ENCODE assay signal across 13 mouse cellular contexts in genomic region chr12:12765490-12766058, GRCm38 (mm10).
DNase-seq lines count a peak whose midpoint lies in the region; ATAC-seq lines count a peak whose summit lies in the region.
"Had no signal": no experiment of that assay in that cellular context is flagged by ENCODE, and none has a peak within 500 bp of the region (broad histone marks: within the 10 kb centered on the region; RNA-seq: fewer than 3 reads in every experiment).

No protein-coding gene starts in this region.

- ATAC-seq in hindbrain, embryonic 11.5 days (ENCODE audit: low FRiP score), result peak; percentile 67

- no peaks in the 10 kb centered on the region for H3K36me3 ChIP-seq in hindbrain, embryonic 11.5 days (ENCODE audit: control insufficient read depth, insufficient read depth, low read length)
- no peaks in the 10 kb centered on the region for H3K36me3 ChIP-seq in midbrain, embryonic 10.5 days
- H3K36me3 ChIP-seq: heart, embryonic 10.5 days; limb, embryonic 13.5 days had no signal

- peak; percentile 23 to 45 for DNase-seq in kidney, postnatal 4 days
- DNase-seq in kidney, postnatal 14 days, result no peak
- no peak for DNase-seq in hindbrain, embryonic 11.5 days (ENCODE audit: low spot score)
- DNase-seq in midbrain, embryonic 10.5 days (ENCODE audit: low spot score), result no peak
- peak; percentile 71 for DNase-seq in retina, embryonic 14.5 days (ENCODE audit: low spot score)
- no peak for DNase-seq in right cerebral cortex, postnatal 36 days (ENCODE audit: low spot score in 2 of 2)
- DNase-seq in left cerebral cortex, postnatal 25 days (ENCODE audit: low spot score in 2 of 2), result no peak
- DNase-seq: cerebellum, postnatal 25 days; lung, adult 18-20 months; spleen, adult 18-20 months had no signal

- H3K4me3 ChIP-seq in hindbrain, embryonic 11.5 days (ENCODE audit: low read depth, low read length), result no peak overlapping the region
- H3K4me3 ChIP-seq in midbrain, embryonic 10.5 days, result no peak overlapping the region
- H3K4me3 ChIP-seq: heart, embryonic 10.5 days; limb, embryonic 13.5 days; megakaryocyte, embryonic 14.5 days had no signal

- no peak overlapping the region for H3K9ac ChIP-seq in hindbrain, embryonic 11.5 days (ENCODE audit: low read depth, low read length)
- H3K9ac ChIP-seq: limb, embryonic 13.5 days had no signal

- no peaks in the 10 kb centered on the region for H3K27me3 ChIP-seq in hindbrain, embryonic 11.5 days (ENCODE audit: control insufficient read depth, insufficient read depth, low read length)
- 0 out of 2 replicates have a peak, but pooled peaks cover 8% of the 10 kb centered on the region for H3K27me3 ChIP-seq in midbrain, embryonic 10.5 days (ENCODE audit: low read depth, poor library complexity, severe bottlenecking)
- H3K27me3 ChIP-seq: limb, embryonic 13.5 days had no signal

- H3K9me3 ChIP-seq in hindbrain, embryonic 11.5 days (ENCODE audit: control insufficient read depth, low read length), result no peaks in the 10 kb centered on the region
- H3K9me3 ChIP-seq in midbrain, embryonic 10.5 days (replicated peaks), result no peaks in the 10 kb centered on the region

- intact Hi-C loops in left cerebral cortex, postnatal 25 days (cut with DNase I), result no loop called here

- H3K4me1 ChIP-seq in hindbrain, embryonic 11.5 days (replicated peaks; ENCODE audit: control insufficient read depth, insufficient read depth, low read length), result 0 out of 2 replicates have a peak, but pooled peaks cover 3% of the 10 kb centered on the region
- H3K4me1 ChIP-seq in midbrain, embryonic 10.5 days, result peaks cover 19% of the 10 kb centered on the region

- no peak overlapping the region for H3K4me2 ChIP-seq in hindbrain, embryonic 11.5 days (replicated peaks; ENCODE audit: low read depth, low read length)
- H3K4me2 ChIP-seq: limb, embryonic 13.5 days had no signal

- H3K27ac ChIP-seq in hindbrain, embryonic 11.5 days (ENCODE audit: low read depth, low read length), result no peak overlapping the region
- H3K27ac ChIP-seq in midbrain, embryonic 10.5 days (replicated peaks), result peak overlapping the region; percentile 50
- H3K27ac ChIP-seq: limb, embryonic 13.5 days had no signal

- WGBS in hindbrain, embryonic 11.5 days, result 61% methylated on average over 7 of the region's 7 CpGs
- 72% methylated on average over 7 of the region's 7 CpGs for WGBS in midbrain, embryonic 10.5 days

Comparison
In these comparisons a context has a peak if more than half of its experiments do, and no peak if none do; other contexts are left out.
1. DNase-seq: peak in kidney, postnatal 4 days (2 of 2) and retina, embryonic 14.5 days (single experiment); none in kidney, postnatal 14 days (single experiment), hindbrain, embryonic 11.5 days (single experiment), midbrain, embryonic 10.5 days (single experiment), right cerebral cortex, postnatal 36 days (0 of 2) and left cerebral cortex, postnatal 25 days (0 of 2).